Mouse (Mus musculus): ENCODE results near the gene Nipsnap1. TPM values are rescaled to one million over a fixed set of nuclear protein-coding genes. Genes with fewer than 3 reads are reported as not detected.

Gene Nipsnap1
- polyA plus RNA-seq, 1 experiment from 2014 or later, result 132 TPM

DNA sequence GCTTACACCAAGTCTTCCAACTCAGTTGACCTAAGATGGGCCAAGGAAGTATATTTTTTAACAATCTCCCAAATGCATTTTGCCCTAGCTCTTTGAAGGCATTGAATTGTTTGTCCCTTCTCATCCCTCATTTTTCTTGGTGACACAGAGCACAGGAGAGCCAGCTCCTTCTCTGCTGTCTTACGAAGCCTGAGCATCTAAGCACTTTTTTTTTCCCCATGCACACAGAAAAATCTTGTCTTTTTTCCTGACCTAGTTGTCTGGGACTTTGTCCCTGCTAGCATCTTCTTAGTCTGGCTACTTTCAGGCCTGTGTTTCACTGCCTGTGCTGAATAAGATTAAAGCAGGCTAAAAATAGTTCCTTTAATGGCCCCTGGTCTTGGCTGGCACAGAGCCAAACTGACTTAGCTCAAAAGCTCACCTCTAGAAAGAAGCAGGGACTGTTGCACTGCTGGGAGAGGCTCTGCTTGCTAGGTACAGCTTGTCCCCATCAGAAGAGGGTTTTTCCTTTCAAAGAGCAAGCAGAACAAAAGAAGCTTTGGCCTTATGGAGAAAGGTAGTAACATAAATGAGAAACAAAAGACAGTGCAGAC, 57.4 kb downstream of the Nipsnap1 start:
- H3K4me1 ChIP-seq (ENCODE audit: control insufficient read depth, insufficient read depth, low read length), result 0 out of 2 replicates have a peak, but pooled peaks cover 3% of the 10 kb centered on the region
- H3K9me3 ChIP-seq (ENCODE audit: control insufficient read depth, low read length), result no peaks in the 10 kb centered on the region
- no peak overlapping the region for H3K4me2 ChIP-seq (ENCODE audit: low read length)
- peaks cover 52% of the 10 kb centered on the region for H3K36me3 ChIP-seq (ENCODE audit: control insufficient read depth, insufficient read depth, low read length)
- DNase-seq (peak; percentile 69), ATAC-seq (ENCODE audit: low FRiP score, low TSS enrichment) (no peak)
- 58% methylated on average over 1 of the region's 1 CpGs for WGBS
- no peak overlapping the region for H3K4me3 ChIP-seq (replicated peaks; ENCODE audit: low read depth, low read length)
- no peak overlapping the region for H3K9ac ChIP-seq (replicated peaks; ENCODE audit: low read length)
- H3K27me3 ChIP-seq (ENCODE audit: control insufficient read depth, insufficient read depth, low read length), result no peaks in the 10 kb centered on the region
- H3K27ac ChIP-seq (replicated peaks; ENCODE audit: low read depth, low read length), result peak overlapping the region; percentile 2; the same call in 1 of the 2 replicates

DNA sequence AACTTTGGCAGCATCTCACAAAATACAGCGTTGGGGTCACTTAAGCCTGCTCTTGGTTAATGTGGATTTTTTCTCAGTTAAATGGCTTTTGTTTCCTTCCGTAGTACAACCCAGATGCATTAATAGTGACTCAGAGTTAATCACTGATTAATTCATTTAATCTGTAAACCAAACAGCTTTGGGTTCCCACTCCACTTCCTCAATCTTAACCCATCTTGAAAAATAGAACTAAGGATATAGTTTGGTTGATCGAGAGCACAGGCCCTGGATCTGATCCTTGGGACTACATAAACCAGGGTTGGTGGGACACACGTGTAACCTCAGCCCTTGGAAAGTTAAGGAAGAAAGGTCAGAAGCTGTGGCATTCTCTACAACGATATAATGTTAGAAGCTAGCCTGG, 62.5 kb downstream of the Nipsnap1 start:
- ATAC-seq (ENCODE audit: low FRiP score, low TSS enrichment) (no peak), DNase-seq (no peak)
- no peaks in the 10 kb centered on the region for H3K27me3 ChIP-seq (ENCODE audit: control insufficient read depth, insufficient read depth, low read length)
- H3K4me2 ChIP-seq (ENCODE audit: low read length), result no peak overlapping the region
- H3K4me1 ChIP-seq (ENCODE audit: control insufficient read depth, insufficient read depth, low read length), result no peaks in the 10 kb centered on the region
- no peak overlapping the region for H3K9ac ChIP-seq (replicated peaks; ENCODE audit: low read length)
- WGBS, result 84% methylated on average over 5 of the region's 5 CpGs
- no peaks in the 10 kb centered on the region for H3K9me3 ChIP-seq (ENCODE audit: control insufficient read depth, low read length)
- H3K27ac ChIP-seq (replicated peaks; ENCODE audit: low read depth, low read length), result no peak overlapping the region
- H3K36me3 ChIP-seq (ENCODE audit: control insufficient read depth, insufficient read depth, low read length), result peaks cover 4% of the 10 kb centered on the region; the same call in 1 of the 2 replicates
- no peak overlapping the region for H3K4me3 ChIP-seq (replicated peaks; ENCODE audit: low read depth, low read length)

Small RNAs within 50 kb of the gene (microRNA-seq; reads per million reads assigned to microRNA genes)
- 2.2 reads per million, percentile 14 among the genes with 10 or more reads in this experiment for gene Mir6918

Other genes starting within 250 kb of the Nipsnap1 start
- 15.4 and 21.7 TPM in 2 replicates for gene Ascc2, start 236.2 kb upstream of the Nipsnap1 start, polyA plus RNA-seq (2014; fragmentation: Nextera tagmentation; extraction: Ambion mirVana)
- gene Uqcr10, start 169.6 kb upstream of the Nipsnap1 start, polyA plus RNA-seq (2014; fragmentation: Nextera tagmentation; extraction: Ambion mirVana), result 495 and 649 TPM in 2 replicates
- 60.0 and 63.6 TPM in 2 replicates for gene Zmat5, start 169.3 kb upstream of the Nipsnap1 start, polyA plus RNA-seq (2014; fragmentation: Nextera tagmentation; extraction: Ambion mirVana)
- 1.3 and 2.7 TPM in 2 replicates for gene Cabp7, start 127.2 kb upstream of the Nipsnap1 start, polyA plus RNA-seq (2014; fragmentation: Nextera tagmentation; extraction: Ambion mirVana)
- gene Nf2, start 24.4 kb upstream of the Nipsnap1 start, polyA plus RNA-seq (2014; fragmentation: Nextera tagmentation; extraction: Ambion mirVana), result 49.3 and 64.0 TPM in 2 replicates
- 60.4 and 66.9 TPM in 2 replicates for gene Thoc5, start 21.4 kb downstream of the Nipsnap1 start, polyA plus RNA-seq (2014; fragmentation: Nextera tagmentation; extraction: Ambion mirVana)
- 3.2 and 3.5 TPM in 2 replicates for gene Nefh, start 74.1 kb downstream of the Nipsnap1 start, polyA plus RNA-seq (2014; fragmentation: Nextera tagmentation; extraction: Ambion mirVana)
- gene Ap1b1, start 112.9 kb downstream of the Nipsnap1 start, polyA plus RNA-seq (2014; fragmentation: Nextera tagmentation; extraction: Ambion mirVana), result 84.7 and 96.5 TPM in 2 replicates
- 0.33 and 1.3 TPM in 2 replicates for gene Rasl10a, start 184.2 kb downstream of the Nipsnap1 start, polyA plus RNA-seq (2014; fragmentation: Nextera tagmentation; extraction: Ambion mirVana)
- 19.7 and 22.1 TPM in 2 replicates for gene Gas2l1, start 191.4 kb downstream of the Nipsnap1 start, polyA plus RNA-seq (2014; fragmentation: Nextera tagmentation; extraction: Ambion mirVana)
- 34.5 and 45.4 TPM in 2 replicates for gene Rhbdd3, start 225.0 kb downstream of the Nipsnap1 start, polyA plus RNA-seq (2014; fragmentation: Nextera tagmentation; extraction: Ambion mirVana)
- 346 and 428 TPM in 2 replicates for gene Ewsr1, start 225.3 kb downstream of the Nipsnap1 start, polyA plus RNA-seq (2014; fragmentation: Nextera tagmentation; extraction: Ambion mirVana)